Mouse (Mus musculus): ENCODE results near the gene Olfr736. TPM values are rescaled to one million over a fixed set of nuclear protein-coding genes. Genes with fewer than 3 reads are reported as not detected.

Olfr736 gene
- total RNA-seq (2021): not detected
- long read RNA-seq, experiment 1: 0 reads
- long read RNA-seq, experiment 2: 0 reads

DNA sequence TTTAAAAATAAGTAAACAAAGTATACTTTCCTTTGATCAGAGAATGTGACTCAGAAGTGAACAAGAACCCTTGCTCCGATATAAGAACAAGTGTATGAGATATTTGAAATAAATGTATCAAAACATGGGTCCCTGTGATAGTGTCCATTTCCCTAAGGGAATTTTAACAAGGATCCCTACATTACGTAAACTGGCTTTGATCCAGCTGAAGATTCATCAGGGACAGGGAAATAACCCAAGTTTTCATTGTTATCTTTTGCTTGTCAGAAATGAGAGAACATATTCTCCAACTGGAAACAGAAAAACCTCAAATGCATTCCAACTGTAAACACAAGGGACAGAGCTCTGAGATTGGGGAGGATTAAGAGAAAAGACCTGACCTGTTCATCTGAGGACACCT, at the start of gene Olfr736:
Gene Olfr736 (plus strand): TSS at position 301 of the 400 bp plus-strand sequence.
- DNase-seq (ENCODE audit: low spot score in 2 of 2): no peak

DNA sequence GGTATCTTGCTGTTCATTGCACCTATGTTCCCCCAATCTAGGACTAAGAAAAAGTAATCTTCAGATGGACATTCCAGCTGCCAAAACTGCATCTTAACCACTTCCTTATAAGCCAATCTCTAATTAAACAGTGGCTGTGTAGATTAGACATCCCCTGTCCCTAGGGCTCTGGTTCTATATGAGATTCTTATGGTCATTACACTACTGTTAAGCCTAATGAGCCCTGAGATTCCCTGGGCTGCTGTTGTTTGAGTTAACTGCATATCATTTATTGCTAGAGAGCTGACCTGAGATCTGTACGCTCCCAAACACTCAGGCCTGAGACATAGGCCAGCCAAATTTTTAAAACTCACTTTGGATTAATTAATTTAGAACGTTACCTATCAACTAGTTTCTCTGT, 32.2 kb upstream of the Olfr736 start, which contains the start of gene Olfr735:
Gene Olfr735 (minus strand): TSS at position 77 of the 400 bp plus-strand sequence.
- DNase-seq (ENCODE audit: low spot score in 2 of 2): no peak

DNA sequence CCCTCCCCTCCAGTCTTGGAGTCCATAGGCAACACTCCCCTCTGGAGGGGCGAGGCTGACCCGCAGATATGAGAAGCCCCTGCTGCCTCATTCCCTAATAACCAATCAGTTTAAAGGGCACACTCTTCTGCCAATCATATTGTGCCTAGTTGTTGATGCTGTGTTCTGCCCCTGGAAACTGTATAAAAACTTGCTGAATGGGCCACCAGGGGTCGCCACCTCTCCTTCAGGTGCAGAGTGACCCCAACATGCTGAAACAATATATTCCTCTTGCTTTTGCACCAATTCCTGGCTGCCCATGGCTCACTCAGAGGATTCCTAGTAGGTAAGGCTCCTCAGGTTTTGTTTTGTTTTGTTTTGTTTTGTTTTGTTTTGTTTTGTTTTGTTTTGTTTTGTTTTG, 28.5 kb upstream of the Olfr736 start:
- DNase-seq (ENCODE audit: low spot score in 2 of 2): no peak

DNA sequence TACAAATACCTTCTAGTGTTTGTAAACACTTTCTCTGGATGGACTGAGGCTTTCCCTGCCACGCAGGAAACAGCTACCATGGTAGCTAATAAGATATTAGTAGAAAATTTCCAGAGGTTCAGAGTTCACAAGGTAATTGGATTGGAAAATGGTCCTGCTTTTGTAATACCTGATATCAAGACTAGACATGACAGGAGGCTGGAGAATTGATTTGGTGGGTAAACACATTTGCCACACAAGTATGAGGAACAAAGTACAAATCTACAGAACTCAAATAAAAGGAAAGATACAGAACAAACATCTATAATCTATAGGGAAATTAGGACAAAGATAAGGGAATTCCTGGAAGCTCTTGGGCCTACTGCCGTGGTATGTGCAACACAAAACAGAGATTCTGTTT, 24.2 kb upstream of the Olfr736 start:
- no peak for DNase-seq (ENCODE audit: low spot score in 2 of 2)

DNA sequence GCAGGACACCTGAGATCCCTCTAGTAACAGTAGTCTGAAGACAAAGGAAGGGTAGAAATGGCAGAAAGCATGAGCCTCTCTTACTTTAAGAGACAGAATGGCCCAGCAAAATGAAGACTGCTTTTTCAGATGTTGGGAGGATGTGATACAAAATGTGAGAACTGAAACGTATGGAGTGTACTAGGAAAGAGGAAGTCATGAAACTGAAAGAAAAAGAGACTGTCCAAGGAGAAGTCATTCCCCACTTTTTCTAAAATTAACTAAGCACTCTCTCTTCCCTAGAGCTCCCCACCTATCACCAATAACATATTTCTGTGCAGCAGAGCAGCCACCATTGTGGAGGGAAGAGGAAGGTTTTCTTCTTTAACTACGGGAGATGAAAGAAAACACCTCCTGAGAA, 23.4 kb upstream of the Olfr736 start, which contains the start of gene Tlr11:
Gene Tlr11 (plus strand): TSS at position 322 of the 400 bp plus-strand sequence.
- DNase-seq (ENCODE audit: low spot score in 2 of 2): no peak

DNA sequence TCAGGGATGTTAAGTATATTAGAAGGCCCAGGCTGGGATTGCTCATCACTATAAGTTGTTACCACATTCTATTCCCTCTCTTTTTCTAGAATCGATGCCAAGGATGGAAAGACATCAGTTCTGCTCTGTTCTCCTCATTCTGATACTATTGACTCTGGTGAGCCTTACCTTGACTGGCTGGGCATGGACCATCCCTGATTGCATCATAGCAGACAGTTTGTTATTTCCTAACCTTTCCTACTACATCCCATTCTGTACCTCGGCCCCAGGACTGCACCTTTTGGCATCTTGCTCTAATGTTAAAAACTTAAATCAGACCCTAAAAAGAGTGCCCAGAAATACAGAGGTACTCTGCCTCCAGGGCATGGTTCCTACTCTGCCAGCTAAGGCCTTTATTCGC, 20.5 kb upstream of the Olfr736 start:
- no peak for DNase-seq (ENCODE audit: low spot score in 2 of 2)

DNA sequence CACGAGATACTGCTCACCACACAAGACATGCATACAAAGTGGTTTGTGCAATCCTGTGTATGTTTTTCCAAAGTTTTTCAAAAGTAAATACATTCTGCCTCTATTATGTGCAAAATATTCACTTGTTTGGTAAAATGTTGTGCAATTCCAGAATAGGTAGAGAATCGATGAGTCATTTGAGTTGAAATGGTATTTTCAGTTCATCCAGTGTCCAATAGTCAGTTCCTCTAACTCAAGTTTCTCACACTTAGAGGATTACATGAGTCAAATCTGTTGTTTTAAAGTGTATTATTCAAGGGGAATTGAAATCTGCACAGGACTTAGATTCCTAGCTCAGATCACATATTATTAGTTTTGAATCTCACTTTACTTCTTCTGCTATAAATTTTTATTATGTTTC, 17.4 kb upstream of the Olfr736 start:
- DNase-seq (ENCODE audit: low spot score in 2 of 2): no peak

DNA sequence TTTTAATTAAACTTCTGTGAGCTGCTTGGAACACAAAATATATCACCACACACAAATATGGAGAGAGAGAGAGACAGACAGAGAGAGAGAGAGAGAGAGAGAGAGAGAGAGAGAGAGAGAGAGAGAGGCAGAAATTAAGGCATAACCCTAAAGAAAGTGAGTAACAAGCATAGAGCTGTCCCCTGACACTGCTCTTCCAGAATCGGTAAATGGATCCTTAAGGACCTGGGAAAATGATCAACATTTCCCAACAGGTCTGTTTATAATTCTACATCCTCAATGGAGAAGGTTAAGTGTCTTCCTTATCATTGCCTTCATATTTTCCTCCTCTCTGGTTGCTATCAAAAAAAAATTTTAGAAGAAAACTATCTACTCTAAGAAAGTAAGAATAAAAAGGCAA, 26.3 kb downstream of the Olfr736 start, which contains the start of gene Olfr738:
Gene Olfr738 (plus strand): TSS at position 301 of the 400 bp plus-strand sequence.
- no peak for DNase-seq (ENCODE audit: low spot score in 2 of 2)

DNA sequence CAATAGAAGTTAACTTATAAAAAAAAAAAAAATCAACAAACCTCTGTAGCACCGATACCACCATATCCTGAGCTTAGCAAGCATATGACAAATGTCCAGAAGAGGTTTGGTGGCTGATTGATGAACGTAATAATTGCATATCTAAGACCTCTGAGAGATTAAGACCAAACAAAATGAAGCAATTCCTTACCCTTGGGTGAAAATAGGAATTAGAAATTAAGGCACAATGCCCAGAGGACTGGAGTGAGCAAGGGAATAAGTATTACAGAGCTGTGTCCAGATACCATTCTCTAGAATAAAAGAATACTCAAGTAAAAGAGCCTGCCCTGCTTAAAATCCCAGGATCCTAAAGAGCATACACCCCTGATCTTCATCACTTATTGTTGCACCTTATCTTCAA, 37.4 kb downstream of the Olfr736 start, which contains the start of gene Olfr739:
Gene Olfr739 (plus strand): TSS at position 301 of the 400 bp plus-strand sequence.
- DNase-seq (ENCODE audit: low spot score in 2 of 2): no peak

Other genes starting within 250 kb of the Olfr736 start
- not detected for gene Olfr728, start 238.5 kb upstream of the Olfr736 start, total RNA-seq (2021)
- not detected for gene Olfr729, start 228.3 kb upstream of the Olfr736 start, total RNA-seq (2021)
- gene Olfr730, start 193.0 kb upstream of the Olfr736 start, total RNA-seq (2021): not detected
- not detected for gene Olfr731, start 139.3 kb upstream of the Olfr736 start, total RNA-seq (2021)
- gene Olfr732, start 97.0 kb upstream of the Olfr736 start, total RNA-seq (2021): not detected
- gene Olfr733, start 79.6 kb upstream of the Olfr736 start, total RNA-seq (2021): not detected
- gene Olfr734, start 54.4 kb upstream of the Olfr736 start, total RNA-seq (2021): not detected
- not detected for gene Olfr735, start 32.3 kb upstream of the Olfr736 start, total RNA-seq (2021)
- gene Tlr11, start 23.2 kb upstream of the Olfr736 start, total RNA-seq (2021): not detected
- not detected for gene Olfr738, start 26.4 kb downstream of the Olfr736 start, total RNA-seq (2021)
- gene Olfr739, start 37.5 kb downstream of the Olfr736 start, total RNA-seq (2021): not detected
- gene Olfr740, start 64.4 kb downstream of the Olfr736 start, total RNA-seq (2021): not detected
- gene Olfr741, start 91.6 kb downstream of the Olfr736 start, total RNA-seq (2021): not detected
- not detected for gene Olfr742, start 122.4 kb downstream of the Olfr736 start, total RNA-seq (2021)
- not detected for gene Olfr743, start 140.7 kb downstream of the Olfr736 start, total RNA-seq (2021)
- not detected for gene Olfr744, start 233.7 kb downstream of the Olfr736 start, total RNA-seq (2021)